Mouse (Mus musculus) stomach, postnatal 0 days (tissue): Measurements from ENCODE around the gene Gm49416. TPM values are rescaled to one million over a fixed set of nuclear protein-coding genes. Genes with fewer than 3 reads are reported as not detected.

Experiments used
- ATAC-seq: fragments of 200-750 bp; cut with Nextera tagmentation; 2 replicates; pipeline ENCODE4 v1.8.0; 2017; ENCODE audit not compliant: low FRiP score, low TSS enrichment
- DNase-seq: peaks from one replicate; pipeline ENCODE4 v3.0.0-alpha.2; 2016; ENCODE audit warnings: low spot score
- H3K27ac ChIP-seq: fragments of 300-500 bp; sonication (generic); replicated peaks from 2 replicates; pipeline ENCODE4 v1.5.1; 2014; ENCODE audit warnings: mild to moderate bottlenecking, control low read depth
- H3K27me3 ChIP-seq: fragments of 300-500 bp; sonication (generic); 2 replicates; pipeline ENCODE4 v1.6.1; 2014; ENCODE audit warnings: low read length; ENCODE audit not compliant: control insufficient read depth, insufficient read depth
- H3K36me3 ChIP-seq: fragments of 300-500 bp; sonication (generic); 2 replicates; pipeline ENCODE4 v1.6.1; 2014; ENCODE audit warnings: low read length, mixed read lengths; ENCODE audit not compliant: control insufficient read depth, insufficient read depth
- H3K4me1 ChIP-seq: fragments of 300-500 bp; sonication (generic); replicated peaks from 2 replicates; pipeline ENCODE4 v1.6.1; 2014; ENCODE audit warnings: antibody characterized with exemption; ENCODE audit not compliant: control insufficient read depth, insufficient read depth
- H3K4me2 ChIP-seq: fragments of 300-500 bp; sonication (generic); replicated peaks from 2 replicates; pipeline ENCODE4 v1.6.1; 2014; ENCODE audit warnings: low read depth, mild to moderate bottlenecking, control low read depth, moderate library complexity
- H3K4me3 ChIP-seq: fragments of 300-500 bp; sonication (generic); 2 replicates; pipeline ENCODE4 v1.5.1; 2014; ENCODE audit warnings: low read depth, low read length, control low read depth
- H3K9ac ChIP-seq: fragments of 300-500 bp; sonication (generic); 2 replicates; pipeline ENCODE4 v1.6.1; 2014; ENCODE audit warnings: mild to moderate bottlenecking, low read length, control low read depth, mixed read lengths
- H3K9me3 ChIP-seq: fragments of 300-500 bp; sonication (generic); 2 replicates; pipeline ENCODE4 v1.6.1; 2016; ENCODE audit warnings: low read length; ENCODE audit not compliant: control insufficient read depth
- CTCF ChIP-seq: IDR thresholded peaks from 2 replicates; pipeline ENCODE4 v1.5.1; 2016; ENCODE audit warnings: antibody characterized with exemption, low read depth, mild to moderate bottlenecking, moderate library complexity
- EP300 ChIP-seq: optimal IDR thresholded peaks from 2 replicates; pipeline ENCODE3; 2016; ENCODE audit warnings: antibody characterized with exemption
- WGBS: fragments of 180-500 bp; shearing (Covaris S2); extraction: QIAGEN DNeasy Blood & Tissue Kit; methylation state at CpG from one replicate; pipeline ENCODE4 v1.1.7; 2014; 5-methylcytosine and 5-hydroxymethylcytosine counted together
- polyA plus RNA-seq: library from polyadenylated mRNA; unstranded; fragments of >200 nt; fragmentation: Nextera tagmentation; extraction: Ambion mirVana; gene quantifications from 2 replicates; pipeline ENCODE4 v1.2.1, GENCODE M21; 2015

The Gm49416 gene
- polyA plus RNA-seq, 1 experiment from 2014 or later: not detected

DNA sequence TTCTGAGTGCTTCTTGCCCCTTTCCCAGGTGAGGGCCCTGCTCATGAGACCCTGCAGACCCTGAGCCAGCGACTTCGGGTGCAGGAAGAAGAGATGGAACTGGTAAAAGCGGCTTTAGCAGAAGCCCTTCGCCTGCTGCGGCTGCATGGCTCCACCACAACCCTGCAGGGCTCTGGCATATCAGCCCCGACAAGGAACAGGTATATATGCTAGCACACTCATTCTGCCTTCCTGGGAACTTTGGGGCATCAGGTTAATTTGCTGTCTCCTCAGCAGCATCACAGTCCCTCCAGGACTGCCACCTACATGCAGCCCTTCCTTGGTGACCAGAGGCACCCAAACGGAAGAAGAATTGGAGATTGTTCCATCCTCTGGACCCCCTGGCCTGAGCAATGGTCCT, 42.0 kb downstream of the Gm49416 start:
- H3K27me3 ChIP-seq: no peaks in the 10 kb centered on the region
- no peak for TF ChIP-seq EP300
- no peak for TF ChIP-seq CTCF
- peak overlapping the region; percentile 81 for H3K4me3 ChIP-seq
- no peak for ATAC-seq
- WGBS: 79% methylated on average over 7 of the region's 7 CpGs
- peaks cover 16% of the 10 kb centered on the region; the same call in 1 of the 2 replicates for H3K36me3 ChIP-seq
- peak overlapping the region; percentile 88 for H3K9ac ChIP-seq
- 0 out of 2 replicates have a peak overlapping the region, but pooled peaks have one; percentile 93 for H3K27ac ChIP-seq
- no peak for DNase-seq
- no peaks in the 10 kb centered on the region for H3K9me3 ChIP-seq
- H3K4me2 ChIP-seq: peak overlapping the region; percentile 90
- peaks cover 6% of the 10 kb centered on the region; the same call in 1 of the 2 replicates for H3K4me1 ChIP-seq

DNA sequence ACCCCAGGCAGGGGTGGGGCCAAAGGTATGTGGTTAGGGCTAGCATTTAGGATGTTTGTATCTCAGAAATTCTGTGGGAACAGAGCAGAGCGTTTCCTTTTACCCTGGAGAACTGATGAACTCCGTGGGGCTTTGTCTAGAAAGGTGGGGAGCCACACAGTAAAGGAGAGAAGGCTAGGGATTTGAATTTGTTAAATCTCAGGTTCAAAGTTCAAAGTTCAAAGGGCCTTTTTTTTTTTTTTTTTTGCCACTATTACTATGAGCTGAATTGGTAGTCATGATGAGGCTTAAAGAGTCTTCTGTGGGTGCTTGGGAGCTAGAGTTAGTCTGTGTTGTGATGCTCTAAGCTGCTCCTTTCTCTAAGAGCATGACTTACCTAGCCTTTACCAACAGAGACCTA, 48.0 kb downstream of the Gm49416 start:
- no peak overlapping the region for H3K27ac ChIP-seq
- no peak overlapping the region for H3K4me3 ChIP-seq
- no peaks in the 10 kb centered on the region for H3K9me3 ChIP-seq
- TF ChIP-seq EP300: no peak
- no peak for TF ChIP-seq CTCF
- no peaks in the 10 kb centered on the region for H3K4me1 ChIP-seq
- DNase-seq: no peak
- no peak for ATAC-seq
- no peak overlapping the region for H3K9ac ChIP-seq
- WGBS: 89% methylated on average over 2 of the region's 2 CpGs
- H3K4me2 ChIP-seq: no peak overlapping the region
- H3K36me3 ChIP-seq: peaks cover 15% of the 10 kb centered on the region
- no peaks in the 10 kb centered on the region for H3K27me3 ChIP-seq

- 79% methylated on average over 15 of the region's 15 CpGs for WGBS
- H3K9me3 ChIP-seq: no peaks in the 10 kb centered on the region
- H3K9ac ChIP-seq: no peak overlapping the region
- peak overlapping the region; percentile 71 for H3K4me2 ChIP-seq
- no peak for ATAC-seq
- no peaks in the 10 kb centered on the region for H3K27me3 ChIP-seq
- H3K27ac ChIP-seq: no peak overlapping the region
- H3K36me3 ChIP-seq: peaks cover 12% of the 10 kb centered on the region
- no peak for DNase-seq
- TF ChIP-seq EP300 (no peak), CTCF (no peak)
- no peak overlapping the region for H3K4me3 ChIP-seq
- H3K4me1 ChIP-seq: 0 out of 2 replicates have a peak, but pooled peaks cover 2% of the 10 kb centered on the region
These were observed 51.9 kb downstream of the Gm49416 start for GRCm38 (mm10) chr19:8940526-8941133.

DNA sequence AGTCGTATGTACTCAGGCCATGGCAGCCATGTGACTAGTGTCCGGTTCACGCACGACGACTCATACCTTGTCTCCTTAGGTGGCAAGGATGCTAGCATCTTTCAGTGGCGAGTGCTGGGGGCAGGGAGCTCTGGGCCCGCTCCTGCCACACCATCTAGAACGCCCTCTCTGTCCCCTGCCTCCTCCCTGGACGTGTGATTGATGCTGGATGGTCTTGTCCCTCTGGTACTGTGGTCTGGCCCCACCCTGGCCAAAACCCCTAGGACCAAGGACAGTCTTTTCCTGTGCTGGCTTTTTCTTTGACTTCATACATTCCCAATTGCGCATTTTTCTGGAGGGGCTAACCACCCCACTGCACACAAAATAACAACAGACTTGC, 52.4 kb downstream of the Gm49416 start:
- ATAC-seq (no peak), DNase-seq (no peak)
- Histone ChIP-seq H3K27me3 (no peaks in the 10 kb centered on the region), H3K27ac (peak overlapping the region; percentile 58), H3K9me3 (no peaks in the 10 kb centered on the region), H3K4me2 (peak overlapping the region; percentile 71), H3K9ac (peak overlapping the region; percentile 65), H3K4me3 (peak overlapping the region; percentile 91), H3K4me1 (0 out of 2 replicates have a peak, but pooled peaks cover 2% of the 10 kb centered on the region), H3K36me3 (peaks cover 15% of the 10 kb centered on the region)
- WGBS: 43% methylated on average over 10 of the region's 10 CpGs
- no peak for TF ChIP-seq EP300
- no peak for TF ChIP-seq CTCF

DNA sequence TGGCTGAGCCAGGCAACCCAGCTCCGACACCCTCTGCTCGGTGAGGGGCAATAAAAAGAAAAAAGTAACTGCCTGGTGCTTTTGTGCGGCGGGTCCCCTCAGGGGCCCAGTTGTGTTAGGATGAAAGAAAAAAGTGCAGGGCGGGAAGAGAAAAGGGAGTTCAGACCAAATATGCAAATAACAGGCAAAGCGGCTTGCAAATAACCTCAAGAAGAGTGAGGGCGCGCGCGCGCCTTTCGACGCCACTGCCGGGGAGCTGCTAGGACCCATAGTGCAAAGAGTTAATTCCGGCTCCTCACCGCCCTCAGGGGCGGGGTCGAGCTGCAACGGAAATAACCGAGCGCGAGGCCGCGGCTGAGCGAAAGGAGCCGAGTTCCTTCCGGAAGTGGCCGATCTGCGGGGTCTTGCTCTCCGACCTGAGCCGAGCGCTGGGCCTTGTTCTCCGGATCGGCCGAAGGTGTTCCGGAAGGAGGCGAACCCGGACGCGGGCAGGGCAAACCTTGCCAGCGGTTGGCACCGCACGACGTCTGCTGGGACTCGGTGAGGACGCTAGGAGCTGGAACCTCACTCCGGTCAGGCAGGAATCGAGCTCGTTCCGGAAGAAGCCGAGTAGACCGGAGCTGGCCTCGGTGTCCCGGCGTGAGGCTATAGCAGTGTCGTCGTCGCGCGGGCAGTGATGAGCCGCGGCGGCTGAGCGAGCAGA, 52.9 kb downstream of the Gm49416 start, which contains the start of gene Mta2:
TSS of gene Mta2 (plus strand) at position 361 of the 703 bp plus-strand sequence.
- under 1% methylated on average over 64 of the region's 64 CpGs for WGBS
- H3K4me1 ChIP-seq: 0 out of 2 replicates have a peak, but pooled peaks cover 2% of the 10 kb centered on the region

More for the DNA sequence above, 52.9 kb downstream of the Gm49416 start, which contains the start of gene Mta2:
- H3K4me3 ChIP-seq: peak within 1 kb of the TSS; percentile 91
- H3K27me3 ChIP-seq: no peaks in the 10 kb centered on the region
- peaks cover 18% of the 10 kb centered on the region for H3K36me3 ChIP-seq
- no peak for TF ChIP-seq EP300
- TF ChIP-seq CTCF: peak; percentile 53
- DNase-seq: peak; percentile 99
- no peaks in the 10 kb centered on the region for H3K9me3 ChIP-seq
- ATAC-seq: peak; percentile 95
- H3K27ac ChIP-seq: peak within 1 kb of the TSS; percentile 99
- H3K9ac ChIP-seq: peak within 1 kb of the TSS; percentile 98
- peak within 1 kb of the TSS; percentile 71 for H3K4me2 ChIP-seq
